Mouse (Mus musculus): ENCODE measurements around the gene Cebpb.

Cebpb gene

DNA sequence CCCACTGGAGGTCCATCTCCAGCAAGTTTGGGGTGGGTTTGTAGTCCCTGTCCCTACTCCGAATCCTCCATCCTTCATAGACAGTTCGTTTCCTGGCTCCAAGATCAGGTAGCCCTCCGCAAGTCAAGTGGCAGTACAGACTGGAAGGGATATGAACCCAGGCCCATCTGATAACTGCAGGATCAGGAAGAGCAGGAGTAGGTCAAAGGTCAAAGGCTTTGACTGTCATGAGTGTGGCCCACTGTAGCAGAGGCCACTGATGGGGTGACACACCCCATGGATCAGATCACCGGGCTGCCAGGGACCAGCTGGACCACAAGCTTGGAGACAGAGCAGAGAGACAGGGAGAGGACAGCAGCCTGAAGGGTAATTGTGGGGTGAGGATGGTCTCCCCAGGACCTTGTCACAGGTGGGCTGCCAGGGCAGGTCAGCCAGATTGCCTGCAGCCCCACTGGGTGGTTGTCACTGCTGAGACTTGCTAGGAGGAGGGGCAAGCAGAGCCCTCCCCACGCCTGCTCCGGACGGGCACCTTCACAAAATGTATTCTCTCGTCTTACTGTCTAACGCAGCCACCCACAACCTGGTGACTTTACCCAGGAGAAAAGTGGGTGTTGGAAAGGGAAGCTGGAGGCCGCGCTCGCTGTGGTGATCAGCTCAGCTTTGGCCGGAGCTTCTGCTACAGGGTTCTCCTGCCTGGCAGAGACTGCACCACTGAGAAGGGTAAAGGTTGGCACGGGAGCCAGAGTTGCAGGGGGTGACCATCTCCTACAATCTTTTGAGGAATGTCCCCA lies 3.4 kb downstream of the Cebpb start:
- no peak for DNase-seq (ENCODE audit: low read depth, low spot score)

DNA sequence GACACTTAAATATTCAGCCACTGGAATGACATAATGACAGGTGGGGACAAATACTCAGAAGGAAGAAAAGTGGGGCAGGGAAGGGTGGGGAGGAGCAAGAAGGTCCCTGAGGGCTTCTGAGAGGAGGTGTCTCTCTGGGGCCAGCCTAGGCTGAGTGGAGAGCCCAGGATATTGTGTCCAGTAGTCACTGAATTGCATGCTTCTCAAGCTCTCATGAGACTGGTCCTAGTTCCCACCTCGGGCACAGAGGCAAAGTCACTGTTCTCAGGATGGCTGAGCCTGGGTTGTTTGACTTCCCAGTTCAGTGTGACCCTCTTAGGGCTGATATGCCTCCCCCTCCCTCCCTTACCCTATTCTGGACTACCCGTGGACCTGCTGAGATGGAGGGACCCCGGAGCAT lies 4.1 kb downstream of the Cebpb start:
- DNase-seq (ENCODE audit: low read depth, low spot score) = no peak

DNA sequence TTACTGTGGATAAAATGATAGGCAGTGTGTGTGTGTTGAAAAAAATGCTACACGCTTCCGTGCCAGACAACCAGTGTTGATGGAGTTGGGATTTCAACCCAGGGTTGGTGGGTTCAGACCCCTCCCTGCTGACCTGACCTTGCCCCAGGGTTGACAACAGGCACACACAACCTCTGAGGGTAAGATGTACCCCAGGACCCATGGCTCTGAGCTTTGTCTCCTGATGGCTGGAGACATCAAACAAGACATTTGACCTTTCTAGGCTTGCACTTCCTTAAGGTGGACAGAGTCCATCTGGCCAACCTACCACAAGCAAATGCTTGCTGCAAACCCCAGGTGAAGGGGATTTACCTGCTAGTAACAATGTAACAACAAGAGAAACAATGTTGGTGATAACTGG lies 4.8 kb downstream of the Cebpb start:
- DNase-seq (ENCODE audit: low read depth, low spot score) = no peak

DNA sequence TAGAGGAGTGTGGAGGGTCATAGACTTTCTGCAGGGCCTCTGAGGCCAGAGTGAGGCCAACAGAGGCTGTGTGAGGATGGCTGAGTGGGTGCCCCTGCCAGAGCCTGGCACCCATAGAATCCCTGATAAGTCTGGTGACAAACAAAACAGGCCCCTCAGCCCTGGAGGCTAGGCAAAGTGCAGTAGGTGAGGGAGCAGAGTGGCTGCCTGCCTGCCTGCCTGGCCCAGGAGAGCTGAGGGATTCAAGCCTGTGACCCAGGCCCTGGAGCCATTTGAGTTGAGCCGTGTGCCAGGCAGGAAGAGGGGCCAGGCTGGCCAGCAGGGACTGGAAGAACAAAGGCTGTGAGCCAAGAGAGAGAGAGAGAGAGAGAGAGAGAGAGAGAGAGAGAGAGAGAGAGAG lies 5.5 kb downstream of the Cebpb start:
- DNase-seq (ENCODE audit: low read depth, low spot score) = no peak

DNA sequence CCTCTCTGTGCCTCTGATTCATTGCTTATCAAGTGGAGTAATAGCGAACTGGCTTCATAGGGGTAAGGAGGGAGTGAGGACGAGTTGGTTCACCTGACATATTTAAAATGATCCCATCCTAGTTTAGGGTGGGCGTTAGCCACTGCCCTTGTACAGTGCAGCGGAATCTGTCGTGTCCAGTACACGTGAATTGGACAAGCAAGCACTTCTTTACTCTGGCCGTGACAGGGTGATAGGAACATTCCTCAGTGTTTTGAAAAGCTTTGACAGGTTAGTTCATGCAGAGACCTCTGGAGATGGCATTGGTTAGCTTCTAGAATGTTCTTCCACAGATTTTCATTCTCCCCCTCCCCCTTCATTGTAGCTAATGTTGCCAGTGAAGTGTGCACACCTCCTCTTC lies 6.2 kb downstream of the Cebpb start:
- no peak for DNase-seq (ENCODE audit: low read depth, low spot score)

DNA sequence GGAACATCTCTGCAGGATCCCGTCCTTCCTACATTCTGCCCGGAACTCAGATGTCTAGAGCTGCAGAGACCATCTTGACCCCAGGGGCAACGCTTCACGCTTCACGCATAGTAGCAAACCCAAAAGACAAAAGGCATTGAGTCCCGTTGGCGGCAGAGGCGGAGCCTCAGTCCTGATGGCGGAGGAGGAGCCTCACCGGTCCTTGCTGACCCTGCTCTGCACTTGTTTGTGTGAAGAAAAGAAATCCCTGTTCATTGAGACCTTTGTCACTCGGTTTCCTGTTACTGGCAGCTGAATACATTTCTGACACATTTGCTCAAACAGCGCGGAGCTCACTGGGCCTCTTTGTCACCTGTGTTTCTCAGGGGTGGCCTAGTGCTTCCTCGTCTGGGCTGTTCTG lies 6.8 kb downstream of the Cebpb start:
- DNase-seq (ENCODE audit: low read depth, low spot score) = no peak

DNA sequence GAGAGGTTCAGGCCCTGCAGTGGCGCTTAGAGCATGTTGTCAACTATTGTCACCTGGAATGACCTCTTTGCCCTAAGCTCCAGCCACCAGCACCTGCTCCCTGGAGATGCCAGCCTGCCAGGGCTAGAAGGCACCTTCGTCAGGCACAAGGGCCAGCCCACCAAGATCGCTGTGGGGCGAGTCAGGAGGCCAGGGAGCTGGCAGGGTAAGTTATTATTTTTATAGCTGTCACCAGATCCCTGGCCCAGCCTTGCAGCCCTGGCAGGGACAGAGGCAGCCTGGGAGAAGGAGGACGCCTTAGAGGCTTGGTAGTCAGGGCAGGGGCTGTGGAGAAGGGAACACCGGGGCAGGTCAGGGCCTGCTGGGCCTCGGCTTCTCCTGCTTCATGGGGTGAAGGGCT lies 7.4 kb downstream of the Cebpb start:
- DNase-seq (ENCODE audit: low read depth, low spot score) = no peak

DNA sequence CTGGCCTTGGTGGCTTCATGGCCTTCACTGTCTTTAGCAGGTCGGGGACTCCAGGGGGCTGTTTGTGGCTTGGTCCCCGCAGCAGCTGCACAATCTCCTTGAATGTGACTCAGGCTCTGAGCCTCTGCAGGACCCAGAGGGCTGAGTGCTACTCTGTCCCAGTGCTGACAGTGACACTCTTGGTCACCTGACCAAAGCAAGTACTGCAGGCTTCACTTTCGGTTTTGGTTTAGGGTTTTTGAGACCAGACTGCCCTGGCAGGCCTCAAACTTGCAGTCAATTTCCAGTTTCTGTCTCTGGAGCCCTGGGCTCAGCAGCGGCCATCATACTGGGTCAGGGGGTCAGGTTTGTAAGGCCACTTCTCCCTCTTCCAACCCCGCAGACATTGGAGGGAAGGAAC lies 9.2 kb downstream of the Cebpb start:
- DNase-seq (ENCODE audit: low read depth, low spot score) = peak; percentile 87

DNA sequence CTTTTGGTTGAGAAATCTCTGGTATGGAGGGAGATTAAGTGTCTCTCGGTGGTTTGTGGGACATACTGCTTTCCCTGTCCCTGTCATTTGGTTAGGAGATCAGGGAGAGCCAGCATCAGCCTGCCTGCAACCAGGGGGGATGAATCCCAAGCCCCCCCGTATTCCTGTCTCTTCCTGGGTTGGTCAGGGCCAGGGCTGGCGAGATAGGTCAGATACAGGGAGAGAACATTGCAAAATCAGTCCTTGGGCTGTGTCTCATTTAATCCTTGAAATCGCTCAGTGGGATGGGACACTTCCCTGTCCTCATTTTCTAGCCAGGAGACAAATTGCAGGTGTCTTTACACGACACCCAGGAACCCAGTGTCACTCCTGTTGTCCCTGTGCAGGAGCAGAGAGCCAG lies 11.3 kb downstream of the Cebpb start:
- DNase-seq (ENCODE audit: low read depth, low spot score) = no peak

DNA sequence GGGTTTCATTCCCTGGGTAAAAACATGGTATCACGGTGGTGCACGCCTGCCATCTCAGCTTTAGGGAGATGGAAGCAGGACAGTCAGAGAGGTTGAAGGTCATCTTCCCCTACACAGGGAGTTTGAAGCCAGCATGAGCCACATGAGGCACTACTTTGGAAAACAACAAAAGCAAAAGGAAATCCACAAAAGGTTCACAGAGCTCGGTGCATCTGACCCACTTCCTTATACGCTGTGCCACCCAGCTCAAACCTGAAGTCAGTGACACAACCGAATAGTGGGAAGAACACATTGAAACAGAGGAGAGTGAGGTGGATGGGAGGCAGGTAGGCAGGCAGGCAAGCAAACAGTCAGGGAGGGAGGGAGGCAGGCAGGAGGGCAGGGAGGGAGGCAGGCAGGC lies 12.8 kb downstream of the Cebpb start:
- DNase-seq (ENCODE audit: low read depth, low spot score) = peak; percentile 51

DNA sequence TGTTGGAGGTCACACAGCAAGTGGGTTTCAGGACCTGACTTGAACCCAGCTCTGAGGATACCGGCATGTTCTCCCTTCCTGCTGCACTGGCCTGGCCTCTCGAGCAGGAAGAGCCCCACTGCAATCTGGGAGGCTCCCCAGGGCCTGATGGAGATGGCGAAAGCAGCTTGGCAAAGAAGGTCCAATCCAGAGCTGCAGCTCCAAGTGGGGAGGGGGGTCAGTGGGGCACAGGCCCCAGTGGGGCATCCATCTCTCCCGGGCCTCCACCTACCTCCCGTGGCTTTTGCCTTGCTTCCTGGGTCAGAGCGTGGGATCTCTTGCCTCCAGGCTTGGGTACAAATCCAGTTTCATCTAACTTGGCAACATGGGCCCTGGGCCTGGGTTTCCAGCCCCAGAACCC lies 13.4 kb downstream of the Cebpb start:
- DNase-seq (ENCODE audit: low read depth, low spot score) = no peak

DNA sequence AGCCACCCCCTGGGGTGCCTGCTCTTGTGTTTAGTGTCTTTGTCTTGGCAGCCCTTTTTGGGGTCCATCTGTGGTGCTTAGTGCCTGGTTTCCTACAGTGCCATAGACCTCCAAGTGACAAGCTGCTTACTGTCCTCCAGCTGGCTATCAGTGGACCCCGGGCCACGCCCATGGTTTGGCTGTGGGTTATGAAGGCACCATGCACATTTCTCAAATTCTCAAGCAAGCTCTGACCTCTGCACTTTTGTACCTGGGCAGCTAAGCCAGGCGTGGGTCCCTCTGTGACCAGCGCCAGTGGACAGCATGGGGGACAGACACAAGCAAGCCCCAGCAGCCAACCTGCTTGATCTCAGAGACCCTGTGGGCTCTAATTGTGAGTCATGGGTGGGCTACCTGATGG lies 15.7 kb downstream of the Cebpb start:
- DNase-seq (ENCODE audit: low read depth, low spot score) = no peak

DNA sequence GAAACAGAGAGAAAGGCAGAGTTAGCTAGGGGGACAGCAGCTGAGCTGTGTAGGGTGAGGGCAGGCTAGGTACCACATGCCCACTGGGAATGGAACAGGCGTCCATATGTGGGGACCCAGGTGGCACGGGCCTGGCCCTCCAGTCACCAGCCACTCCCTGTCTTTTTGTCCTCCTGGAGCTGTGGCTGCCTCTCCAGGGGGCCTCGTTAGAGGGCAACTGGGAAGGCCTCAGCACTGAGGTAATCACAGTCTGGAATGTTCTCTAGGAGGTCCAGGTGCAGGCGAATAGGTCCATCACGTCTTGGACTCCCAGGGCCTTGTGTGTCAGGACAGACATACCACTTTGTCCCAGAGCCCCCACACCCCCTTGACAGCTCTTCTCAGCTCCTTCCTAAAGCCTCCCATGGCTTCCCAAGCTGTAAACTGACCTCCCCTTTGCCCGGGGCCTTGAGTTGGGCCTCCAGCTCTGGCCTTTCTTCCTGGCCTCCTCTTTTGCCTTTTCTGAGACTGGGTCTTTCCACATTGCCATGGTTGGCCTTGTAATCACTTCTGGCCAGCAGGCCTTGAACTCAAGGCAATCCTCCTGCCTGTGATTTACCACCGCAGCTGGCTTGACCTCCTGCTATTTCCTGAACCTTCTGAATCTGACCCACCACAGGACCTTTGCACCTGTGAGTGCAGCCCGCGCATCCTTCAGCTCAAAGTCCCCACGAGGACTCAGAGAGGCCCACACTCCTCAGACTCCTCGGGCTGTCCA lies 17.6 kb downstream of the Cebpb start:
- DNase-seq (ENCODE audit: low read depth, low spot score) = no peak

DNA sequence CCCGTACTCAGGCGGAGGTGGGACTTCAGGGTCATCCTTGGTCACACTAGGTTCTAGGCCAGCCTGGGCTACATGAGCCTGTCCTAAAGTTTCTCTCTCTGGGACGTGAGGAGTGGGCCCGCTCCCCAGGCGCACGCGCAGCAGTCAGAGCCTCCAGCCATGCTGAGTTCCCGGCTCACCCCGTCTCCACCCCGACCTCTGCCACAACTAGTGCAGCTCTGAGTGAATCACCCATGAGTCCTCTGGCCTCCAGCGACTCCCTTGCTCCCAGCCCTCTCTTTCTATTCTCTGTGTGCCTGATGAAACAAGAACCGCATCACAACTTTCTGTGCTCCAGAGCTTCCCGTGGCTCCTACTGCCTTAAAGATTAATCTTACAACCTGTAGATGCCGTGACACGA lies 19.7 kb downstream of the Cebpb start:
- no peak for DNase-seq (ENCODE audit: low read depth, low spot score)

DNA sequence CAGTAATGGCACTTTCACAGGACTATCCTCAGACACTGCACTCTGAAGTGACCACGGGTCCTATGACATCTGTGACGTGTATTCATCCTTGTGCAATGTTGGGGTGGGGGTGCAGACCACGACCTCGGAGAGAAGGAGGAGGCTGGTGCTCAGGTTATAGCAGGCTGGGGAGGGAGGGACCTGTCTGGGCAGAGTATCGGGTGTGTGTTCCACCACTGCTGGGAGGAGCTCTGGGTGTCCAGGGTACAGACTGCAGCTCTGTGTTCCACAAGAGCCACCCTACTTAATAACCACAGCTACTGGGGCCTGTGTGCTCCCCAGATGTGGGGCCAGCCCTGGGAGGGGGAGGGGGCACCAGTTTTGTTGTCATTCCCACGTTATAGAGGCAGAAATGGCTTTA lies 21.3 kb downstream of the Cebpb start:
- DNase-seq (ENCODE audit: low read depth, low spot score) = no peak

DNA sequence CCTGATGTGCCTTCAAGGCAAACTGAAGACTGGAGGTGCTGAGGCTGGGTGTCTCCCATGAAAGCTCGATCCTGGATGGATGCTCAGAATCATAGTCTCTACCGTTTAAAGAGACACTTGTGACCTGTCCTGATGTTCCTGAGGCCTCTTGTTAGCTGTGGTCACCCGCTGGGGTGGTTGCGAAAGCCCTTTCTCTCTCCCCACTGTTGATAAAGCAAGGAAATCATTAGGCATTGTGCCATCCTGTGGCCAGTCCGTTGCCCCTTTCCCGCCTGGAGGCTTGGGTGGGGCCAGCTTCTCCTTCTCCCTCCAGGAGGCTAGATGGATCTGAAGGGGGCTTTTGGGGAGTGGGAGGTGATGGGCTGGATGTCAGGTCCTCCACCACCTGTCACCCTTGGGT lies 21.9 kb downstream of the Cebpb start:
- no peak for DNase-seq (ENCODE audit: low read depth, low spot score)

DNA sequence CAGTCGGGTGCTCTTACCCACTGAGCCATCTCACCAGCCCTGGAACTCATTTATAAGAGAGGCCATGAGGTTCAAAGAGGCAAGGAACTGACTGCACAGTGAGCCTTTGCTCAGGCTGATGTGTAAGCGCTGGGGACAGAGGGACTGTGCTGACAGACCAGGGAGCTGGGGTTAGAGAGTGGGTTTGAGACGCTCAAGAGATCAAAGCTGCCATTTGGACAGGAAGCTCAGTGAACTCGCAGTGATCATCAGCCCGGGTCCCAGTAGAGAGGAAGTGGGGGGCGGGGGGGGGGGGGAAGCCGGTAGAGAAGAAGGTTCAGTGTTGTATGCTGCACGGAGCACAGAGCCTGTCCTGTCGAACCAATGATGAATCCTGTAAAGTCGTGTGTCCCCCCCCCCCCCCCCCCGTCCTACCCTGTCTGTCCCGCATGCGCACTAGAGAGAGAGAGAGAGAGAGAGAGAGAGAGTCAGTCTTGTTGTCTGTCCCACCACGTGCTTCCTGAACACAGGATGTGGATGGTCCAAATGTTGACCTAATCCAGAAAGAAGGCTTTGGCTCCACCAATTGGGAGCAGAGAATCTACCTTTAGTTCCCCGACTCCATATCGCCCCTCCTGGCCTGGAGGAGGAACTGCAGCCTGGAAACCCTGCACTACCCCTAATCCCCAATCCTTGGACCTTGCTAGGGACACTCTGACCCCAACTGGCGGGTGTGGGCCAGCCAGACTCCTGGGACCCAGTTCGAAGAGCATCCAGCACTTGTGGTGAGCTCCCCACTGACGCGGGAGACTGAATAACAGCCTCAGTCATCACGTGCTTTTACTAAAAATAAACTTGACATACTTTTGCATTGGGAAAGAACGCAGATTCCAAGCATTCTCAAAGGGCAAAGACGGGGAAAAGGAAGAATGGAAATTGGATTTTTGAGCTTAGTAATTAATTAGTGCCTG lies 24.4 kb downstream of the Cebpb start:
- peak; percentile 64 for DNase-seq (ENCODE audit: low read depth, low spot score)

DNA sequence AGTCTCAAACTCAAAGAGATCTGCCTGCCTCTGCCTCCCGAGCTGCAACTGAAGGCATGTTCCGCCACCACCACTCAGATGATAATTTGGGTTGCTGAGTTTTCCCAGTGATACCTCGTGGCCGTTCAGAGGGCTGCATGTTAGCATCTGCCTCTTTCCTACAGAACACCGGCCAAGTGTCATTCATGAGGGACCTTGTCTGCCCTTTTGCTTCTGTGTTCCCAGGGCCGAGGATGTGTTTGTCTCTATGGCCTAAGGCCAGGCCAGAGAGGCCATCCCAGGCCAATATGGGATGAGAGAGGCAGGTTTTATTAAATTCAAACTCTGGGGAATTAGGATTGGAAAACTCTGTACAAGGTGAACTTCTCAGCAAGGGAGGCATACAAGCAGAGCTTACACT lies 25.6 kb downstream of the Cebpb start:
- DNase-seq (ENCODE audit: low read depth, low spot score) = no peak

DNA sequence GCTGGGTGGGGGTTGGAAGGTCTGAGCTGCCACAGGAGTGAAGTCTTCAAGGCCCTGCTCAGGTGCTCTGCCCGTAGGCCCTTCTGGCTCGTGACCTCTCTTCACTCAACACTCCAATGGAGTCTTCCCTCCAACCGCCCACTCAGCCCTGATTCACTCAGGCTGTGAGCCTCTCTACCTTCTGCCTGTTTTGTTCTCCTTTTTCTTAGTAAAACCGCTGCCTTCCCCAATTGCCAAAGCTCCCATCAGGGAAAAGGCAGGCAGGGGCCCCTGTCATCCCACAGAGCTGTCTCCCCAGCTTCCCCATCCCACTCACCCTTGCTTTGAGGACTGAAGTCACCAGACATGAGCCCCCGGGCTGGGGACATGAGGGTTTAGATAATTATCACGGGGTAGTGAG lies 26.3 kb downstream of the Cebpb start:
- DNase-seq (ENCODE audit: low read depth, low spot score) = no peak

DNA sequence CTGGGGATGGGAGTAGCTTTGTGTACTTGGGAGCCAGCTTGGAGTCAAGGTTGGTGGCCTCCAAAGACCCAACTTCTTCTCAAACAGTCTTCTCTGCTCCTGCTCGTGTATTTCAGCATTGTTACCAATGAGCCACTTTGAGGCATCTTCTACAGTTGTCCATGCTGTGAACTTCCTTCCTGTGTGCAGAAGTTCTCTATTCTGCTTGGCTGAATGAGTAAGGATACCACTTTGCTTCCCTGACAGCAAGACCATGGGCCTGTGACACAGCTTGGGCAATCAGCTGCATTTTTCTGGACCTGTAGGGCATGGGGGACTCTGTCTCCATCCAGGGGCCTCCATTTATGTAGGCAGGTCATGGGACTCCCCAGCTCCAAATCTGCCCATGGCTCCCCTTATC lies 28.5 kb downstream of the Cebpb start:
- no peak for DNase-seq (ENCODE audit: low read depth, low spot score)

DNA sequence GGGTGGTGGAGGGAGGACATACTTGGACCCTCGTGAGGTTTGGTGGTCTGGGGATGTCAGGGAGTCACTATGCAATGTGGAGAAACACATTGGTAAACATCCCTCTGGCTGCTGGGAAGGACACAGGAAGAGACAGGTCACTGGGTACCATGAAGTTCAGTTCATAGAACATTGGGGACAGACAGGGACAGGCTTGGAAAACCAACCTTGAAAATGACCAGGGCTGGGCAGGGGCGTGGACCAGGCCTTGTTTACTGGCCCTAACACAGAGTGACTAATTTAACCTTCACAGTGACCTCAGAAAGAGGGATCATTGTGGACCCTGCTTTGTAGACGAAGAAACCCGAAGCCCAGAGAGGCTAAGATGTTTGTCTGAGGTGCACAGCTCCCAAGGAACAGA lies 30.8 kb downstream of the Cebpb start:
- DNase-seq (ENCODE audit: low read depth, low spot score) = no peak

DNA sequence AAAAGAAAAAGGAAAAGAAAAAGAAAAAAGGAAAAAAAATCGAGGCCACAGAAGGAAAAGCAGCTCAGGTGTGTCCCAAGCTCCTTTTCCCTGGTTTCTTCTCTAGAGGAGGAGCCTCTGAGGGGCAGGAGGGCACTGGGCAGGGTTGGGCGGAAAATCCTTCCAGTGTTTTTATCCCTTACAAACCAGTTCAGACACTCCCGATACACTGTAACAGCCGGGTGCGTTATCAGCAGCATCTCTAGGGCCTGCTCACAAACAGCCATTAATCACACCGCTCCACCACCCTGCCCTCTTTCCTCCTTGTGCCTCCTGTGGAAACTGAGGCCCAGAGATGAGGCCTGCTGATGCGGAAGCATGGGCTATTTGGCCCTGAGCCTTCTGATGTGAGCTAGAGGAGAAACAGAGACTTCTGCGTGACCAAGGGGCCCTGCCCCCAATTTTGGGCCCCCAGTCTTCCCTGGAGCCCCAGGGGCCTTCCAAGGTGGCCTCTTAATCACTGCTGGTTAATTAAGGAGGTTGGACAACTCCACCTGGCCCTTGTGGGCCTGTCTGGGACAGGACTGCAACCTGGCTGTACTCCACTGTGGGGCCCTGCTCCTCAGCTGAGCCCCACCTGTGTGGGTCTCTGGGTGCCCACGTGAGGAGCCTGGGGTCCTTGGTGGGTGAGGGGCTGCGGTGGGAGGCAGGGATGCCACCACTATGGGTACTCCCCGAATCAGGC lies 32.6 kb downstream of the Cebpb start:
- no peak for DNase-seq (ENCODE audit: low read depth, low spot score)
